Mouse (Mus musculus): ENCODE data around the gene Cr1l. TPM values are rescaled to one million over a fixed set of nuclear protein-coding genes. Genes with fewer than 3 reads are reported as not detected.
A peak's percentile ranks its signal among the peaks of the same experiment; 100 is the strongest.

The Cr1l gene
- total RNA-seq (2015): 132 and 140 TPM in 2 replicates
- total RNA-seq (2017): 128 and 139 TPM in 2 replicates

- ATAC-seq (ENCODE audit: poor library complexity, severe bottlenecking): peak; percentile 87
Measured at GRCm38 (mm10) chr1:195130953-195131674, at the start of gene Cr1l. Cr1l (minus strand) TSS chr1:195131586.

GRCm38 (mm10) chr1:195175980-195176931 is 44.9 kb upstream of the Cr1l start, which contains the start of gene Cr2:
Cr2 (minus strand) TSS chr1:195176716.
- ATAC-seq (ENCODE audit: poor library complexity, severe bottlenecking): peak; percentile 82

GRCm38 (mm10) chr1:195164996-195165755 is 33.8 kb upstream of the Cr1l start:
- ATAC-seq (ENCODE audit: poor library complexity, severe bottlenecking): no peak

- ATAC-seq (ENCODE audit: poor library complexity, severe bottlenecking): no peak
Measured at GRCm38 (mm10) chr1:195132070-195132469, 684 bp upstream of the Cr1l start.

- peak; percentile 4 for ATAC-seq (ENCODE audit: poor library complexity, severe bottlenecking)
Measured at GRCm38 (mm10) chr1:195131675-195132015, 259 bp upstream of the Cr1l start.

GRCm38 (mm10) chr1:195130479-195130878 is 907 bp downstream of the Cr1l start:
- peak; percentile 0; the same call in 1 of the 2 replicates for ATAC-seq (ENCODE audit: poor library complexity, severe bottlenecking)

GRCm38 (mm10) chr1:195129867-195130266 is 1.5 kb downstream of the Cr1l start:
- ATAC-seq (ENCODE audit: poor library complexity, severe bottlenecking): no peak

GRCm38 (mm10) chr1:195114414-195114813 is 17.0 kb downstream of the Cr1l start:
- no peak for ATAC-seq (ENCODE audit: poor library complexity, severe bottlenecking)

- ATAC-seq (ENCODE audit: poor library complexity, severe bottlenecking): peak; percentile 69
Measured at GRCm38 (mm10) chr1:195113621-195114020, 17.8 kb downstream of the Cr1l start.

- ATAC-seq (ENCODE audit: poor library complexity, severe bottlenecking): no peak
Measured at GRCm38 (mm10) chr1:195100693-195101092, 30.7 kb downstream of the Cr1l start.

- no peak for ATAC-seq (ENCODE audit: poor library complexity, severe bottlenecking)
Measured at GRCm38 (mm10) chr1:195098004-195098403, 33.4 kb downstream of the Cr1l start.

- peak; percentile 94 for ATAC-seq (ENCODE audit: poor library complexity, severe bottlenecking)
Measured at GRCm38 (mm10) chr1:195092220-195092720, 39.1 kb downstream of the Cr1l start, which contains the start of gene Cd46. Cd46 (minus strand) TSS chr1:195092249.

- peak; percentile 80 for ATAC-seq (ENCODE audit: poor library complexity, severe bottlenecking)
Measured at GRCm38 (mm10) chr1:195091699-195092219, 39.6 kb downstream of the Cr1l start.

- no peak for ATAC-seq (ENCODE audit: poor library complexity, severe bottlenecking)
Measured at GRCm38 (mm10) chr1:195082142-195082541, 49.2 kb downstream of the Cr1l start.

Other genes with a start within 250 kb of the Cr1l start
- gene Cd34, start 192.8 kb downstream of the Cr1l start, total RNA-seq (2015): 11.7 and 15.8 TPM in 2 replicates
- 21.0 and 21.2 TPM in 2 replicates for gene Cd34, start 192.8 kb downstream of the Cr1l start, total RNA-seq (2017)
- gene Cd46, start 39.3 kb downstream of the Cr1l start, total RNA-seq (2015): 2.3 and 3.7 TPM in 2 replicates
- gene Cd46, start 39.3 kb downstream of the Cr1l start, total RNA-seq (2017): 0.70 and 0.98 TPM in 2 replicates
- gene Cr2, start 45.1 kb upstream of the Cr1l start, total RNA-seq (2015): not detected in 2 replicates
- not detected in 2 replicates for gene Cr2, start 45.1 kb upstream of the Cr1l start, total RNA-seq (2017)